Mouse (Mus musculus): ENCODE results near the gene Slc25a34.

Gene Slc25a34

DNA sequence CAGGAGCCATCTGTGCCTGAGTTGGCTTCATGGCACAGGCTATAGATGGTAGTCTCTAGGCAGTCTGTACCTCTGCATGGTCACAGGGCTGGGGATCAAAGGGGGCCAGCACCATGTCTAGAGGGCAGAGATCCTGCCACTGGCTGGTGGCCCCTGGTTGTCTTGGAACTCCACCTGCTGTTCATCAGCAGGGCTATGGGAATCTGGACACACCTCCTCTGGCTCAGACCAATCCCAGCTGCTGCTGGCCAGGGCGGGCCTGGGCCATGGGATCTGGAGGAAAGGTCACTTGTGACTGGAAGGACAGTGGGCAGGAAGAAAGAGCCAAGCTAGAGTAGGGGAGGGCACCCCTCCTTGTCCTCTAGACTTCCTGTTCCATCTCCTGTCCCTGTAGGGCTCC lies at the start of gene Slc25a34:
Slc25a34 (minus strand) TSS at position 156 of the 400 bp plus-strand sequence.
- TF ChIP-seq GATA4 (IDR thresholded peaks at IDR 0.05; ENCODE audit: insufficient replicate concordance, low read length): no peak

DNA sequence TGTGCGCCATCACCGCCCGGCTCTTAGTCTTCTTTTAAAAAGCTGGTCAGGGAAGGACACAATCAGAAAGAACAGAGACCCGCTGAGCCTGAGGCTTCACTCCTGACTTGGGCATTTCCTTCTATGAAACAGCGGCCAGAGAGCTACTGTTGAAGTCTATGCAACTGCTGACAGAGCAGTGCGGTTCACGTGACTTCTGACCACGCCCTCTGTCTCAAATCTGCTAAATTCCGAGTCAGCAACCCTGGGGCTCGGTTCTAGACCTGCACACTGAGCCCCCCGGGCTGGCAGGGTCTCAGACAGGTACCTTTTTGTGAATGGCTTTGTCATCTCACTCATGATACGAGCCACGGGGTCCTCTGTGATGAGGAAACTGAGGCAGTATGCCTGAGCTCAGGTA lies 48.7 kb upstream of the Slc25a34 start:
- TF ChIP-seq GATA4 (IDR thresholded peaks at IDR 0.05; ENCODE audit: insufficient replicate concordance, low read length): no peak

DNA sequence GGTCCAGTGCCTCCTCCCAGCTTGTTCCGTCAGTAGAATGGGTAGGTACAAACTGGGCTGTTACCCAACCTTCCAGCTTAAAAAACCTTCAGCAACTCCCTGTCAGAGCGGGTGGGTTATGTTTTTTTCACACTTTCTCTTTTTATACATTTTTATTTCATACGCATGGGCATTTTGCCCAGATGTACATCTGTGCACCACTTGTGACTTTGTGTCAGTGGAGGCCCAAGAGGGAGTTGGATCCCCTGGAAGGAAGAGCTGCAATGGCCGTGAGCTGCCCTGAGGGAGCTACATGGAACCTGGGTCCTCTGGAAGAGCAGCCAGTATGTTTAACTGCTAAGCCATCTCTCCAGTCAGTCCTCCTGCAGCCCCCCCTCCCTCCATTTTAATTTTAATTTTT lies 47.8 kb upstream of the Slc25a34 start:
- TF ChIP-seq GATA4 (IDR thresholded peaks at IDR 0.05; ENCODE audit: insufficient replicate concordance, low read length): no peak

DNA sequence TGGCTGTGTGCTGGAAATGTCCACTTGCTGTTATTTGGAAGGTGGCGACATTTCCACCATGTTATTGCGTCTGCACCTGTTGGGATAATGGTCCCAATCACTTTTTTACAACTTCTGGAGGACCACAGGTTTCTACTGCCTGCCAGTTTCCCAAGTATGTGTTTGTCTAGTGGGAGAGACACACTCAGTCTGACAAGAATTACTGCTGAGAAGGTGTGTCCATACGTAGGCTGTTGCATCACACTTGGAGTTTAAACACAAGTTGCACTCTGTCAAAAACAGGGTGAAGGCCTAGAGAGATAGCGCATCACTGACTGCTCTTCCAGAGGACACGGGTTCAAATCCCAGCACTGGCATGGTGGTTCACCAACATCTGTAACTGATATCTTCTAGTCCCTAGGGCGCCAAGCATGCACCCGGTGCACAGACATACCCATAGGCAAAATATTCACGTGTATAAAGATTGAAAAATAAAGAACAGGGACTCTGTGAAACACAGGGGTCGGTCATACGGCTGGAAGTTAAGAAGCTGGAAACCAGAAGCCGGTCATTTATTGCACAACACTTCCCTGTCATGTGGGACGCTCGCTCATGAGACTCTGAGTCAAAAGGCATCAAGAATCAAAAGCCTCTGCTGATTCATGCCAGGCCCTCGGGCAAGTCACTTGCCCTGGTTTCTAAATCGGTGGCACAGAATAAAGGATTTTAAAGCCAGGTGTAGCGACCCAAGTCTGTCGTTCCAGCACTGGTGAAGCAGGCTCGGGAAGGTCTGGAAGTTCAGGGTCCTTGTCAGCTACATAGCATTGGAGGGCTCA lies 46.5 kb upstream of the Slc25a34 start:
- no peak for TF ChIP-seq GATA4 (IDR thresholded peaks at IDR 0.05; ENCODE audit: insufficient replicate concordance, low read length)

DNA sequence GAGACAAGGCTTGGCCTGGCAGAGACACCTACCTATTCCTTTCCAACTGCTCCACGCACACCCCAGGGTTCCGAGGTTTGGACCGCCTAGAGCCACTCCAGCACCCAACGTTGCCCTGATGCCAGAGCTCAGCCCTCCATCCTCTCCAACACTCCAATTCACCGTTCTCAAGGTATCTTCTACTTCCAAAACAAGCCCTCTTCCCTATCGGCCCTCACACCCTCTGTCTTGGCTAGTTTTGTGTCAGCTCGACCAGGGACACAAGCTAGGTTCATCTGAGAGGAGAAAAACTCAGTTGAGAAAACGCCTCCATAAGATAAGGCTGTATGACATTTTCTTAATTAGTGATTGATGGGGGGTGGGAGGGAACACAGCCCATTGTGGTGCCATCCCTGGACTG lies 41.2 kb upstream of the Slc25a34 start, which contains the start of gene Plekhm2:
Plekhm2 (minus strand) TSS at position 101 of the 400 bp plus-strand sequence.
- TF ChIP-seq GATA4 (IDR thresholded peaks at IDR 0.05; ENCODE audit: insufficient replicate concordance, low read length): no peak

DNA sequence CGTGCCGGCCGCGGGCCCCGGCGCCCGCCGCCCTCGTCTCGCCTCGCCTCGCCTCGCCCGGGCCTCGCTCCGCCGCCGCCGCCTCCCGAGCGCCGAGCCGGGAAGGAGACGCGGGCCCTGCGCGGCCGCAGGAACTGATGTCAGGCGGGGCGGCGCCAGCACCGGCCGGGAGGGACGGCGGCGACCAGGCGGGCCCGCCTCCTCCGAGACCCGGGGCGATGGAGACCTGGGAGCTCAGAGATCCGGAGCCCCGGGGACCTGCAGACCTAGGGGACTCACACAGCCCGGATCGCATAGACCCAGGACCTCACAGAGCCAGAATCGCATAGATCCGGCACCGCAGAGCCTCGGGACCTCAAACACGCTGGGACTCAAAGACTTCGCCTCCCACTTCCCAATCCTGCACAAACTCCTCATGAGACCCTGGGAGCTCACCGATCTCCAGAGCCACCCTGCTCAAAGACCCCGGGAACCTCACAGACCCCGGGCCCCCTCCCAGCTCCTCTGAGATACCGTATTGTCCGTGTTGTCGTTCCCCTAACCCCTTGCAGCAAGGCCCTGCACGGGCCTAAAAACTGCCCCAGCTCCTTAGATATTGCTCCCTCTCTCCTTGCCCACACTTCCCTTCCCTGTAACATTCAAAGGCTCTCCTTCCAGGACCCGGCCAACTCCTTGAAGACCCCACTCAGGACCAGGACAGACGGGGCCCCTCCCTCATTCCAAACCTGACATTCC lies 40.6 kb upstream of the Slc25a34 start:
- no peak for TF ChIP-seq GATA4 (IDR thresholded peaks at IDR 0.05; ENCODE audit: insufficient replicate concordance, low read length)

DNA sequence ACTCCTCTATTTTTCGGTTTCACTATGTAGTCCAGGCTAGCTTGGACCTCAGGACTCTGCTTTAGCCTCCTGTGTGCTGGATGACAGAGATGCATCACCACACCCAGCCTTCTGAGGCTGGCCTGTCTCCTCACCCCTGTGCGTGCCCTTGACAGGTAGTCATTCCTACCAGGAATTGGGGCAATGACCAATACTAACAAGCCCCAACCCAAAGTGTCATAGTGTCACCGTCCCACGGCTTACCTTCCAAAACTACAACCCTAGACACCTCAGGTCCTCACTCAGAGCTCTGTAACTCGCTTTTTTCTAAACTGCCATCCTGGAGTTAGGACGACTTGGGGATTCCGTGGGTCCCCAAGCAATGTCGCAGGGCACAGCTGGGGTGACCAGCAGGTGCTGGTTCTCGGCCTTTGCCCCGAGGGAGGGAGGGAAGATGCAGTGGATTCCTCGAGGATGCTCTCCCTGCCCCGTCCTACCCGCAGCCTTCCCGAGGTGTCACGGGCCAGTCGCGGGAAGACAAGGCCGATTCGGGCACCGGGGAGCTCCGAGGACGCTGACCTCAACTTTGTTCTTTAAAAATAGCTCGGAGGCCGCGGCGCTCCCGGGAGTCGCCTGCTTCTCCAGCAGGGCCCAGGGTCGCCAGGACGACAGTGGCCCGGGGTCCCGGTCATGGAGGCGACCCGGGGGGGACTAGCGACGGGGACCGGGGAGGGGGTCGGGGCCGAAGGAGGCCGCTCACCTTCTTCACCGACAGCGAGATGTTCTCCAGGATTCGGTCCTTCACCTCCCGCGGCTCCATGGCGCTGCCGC lies 39.7 kb upstream of the Slc25a34 start:
- TF ChIP-seq GATA4 (IDR thresholded peaks at IDR 0.05; ENCODE audit: insufficient replicate concordance, low read length): no peak

DNA sequence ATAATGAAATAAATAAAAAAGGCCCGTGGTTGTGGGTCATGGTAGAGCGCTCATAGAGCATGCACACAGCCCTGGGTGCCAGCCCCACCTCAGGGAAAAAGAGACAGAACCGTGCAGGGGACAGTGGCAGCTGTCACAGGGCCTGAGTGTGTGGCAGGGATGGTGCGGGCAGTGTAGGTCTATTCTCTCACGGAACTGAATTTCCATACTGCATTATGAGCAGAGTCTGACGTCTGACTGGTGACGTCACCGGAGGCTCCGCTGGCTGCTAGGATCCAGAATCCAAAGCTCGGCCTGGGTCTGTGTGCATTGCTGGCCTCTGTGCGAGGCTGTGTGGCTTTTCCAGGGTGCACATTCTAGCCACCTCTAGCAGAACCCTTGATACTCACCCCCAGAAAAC lies 37.3 kb upstream of the Slc25a34 start:
- no peak for TF ChIP-seq GATA4 (IDR thresholded peaks at IDR 0.05; ENCODE audit: insufficient replicate concordance, low read length)

DNA sequence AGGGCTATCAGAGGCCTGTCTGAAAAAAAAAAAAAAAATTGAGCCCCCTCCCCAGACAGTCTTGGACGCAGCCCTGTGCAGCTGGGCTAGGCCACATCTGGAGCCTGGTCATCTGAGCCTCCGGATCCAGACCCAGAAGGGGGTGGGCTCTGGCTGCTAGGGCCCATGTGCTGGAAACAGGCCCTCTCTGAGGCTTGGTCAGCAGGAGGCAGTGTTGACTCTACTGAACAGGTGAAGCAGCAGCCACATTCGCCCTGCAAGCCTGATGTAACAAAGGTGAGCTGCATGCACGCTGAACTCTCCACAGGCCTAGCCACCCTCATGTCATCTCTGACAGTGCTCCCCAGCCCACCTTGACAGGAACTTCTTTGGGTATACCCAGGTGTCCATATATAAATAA lies 36.1 kb upstream of the Slc25a34 start:
- TF ChIP-seq GATA4 (IDR thresholded peaks at IDR 0.05; ENCODE audit: insufficient replicate concordance, low read length): no peak

DNA sequence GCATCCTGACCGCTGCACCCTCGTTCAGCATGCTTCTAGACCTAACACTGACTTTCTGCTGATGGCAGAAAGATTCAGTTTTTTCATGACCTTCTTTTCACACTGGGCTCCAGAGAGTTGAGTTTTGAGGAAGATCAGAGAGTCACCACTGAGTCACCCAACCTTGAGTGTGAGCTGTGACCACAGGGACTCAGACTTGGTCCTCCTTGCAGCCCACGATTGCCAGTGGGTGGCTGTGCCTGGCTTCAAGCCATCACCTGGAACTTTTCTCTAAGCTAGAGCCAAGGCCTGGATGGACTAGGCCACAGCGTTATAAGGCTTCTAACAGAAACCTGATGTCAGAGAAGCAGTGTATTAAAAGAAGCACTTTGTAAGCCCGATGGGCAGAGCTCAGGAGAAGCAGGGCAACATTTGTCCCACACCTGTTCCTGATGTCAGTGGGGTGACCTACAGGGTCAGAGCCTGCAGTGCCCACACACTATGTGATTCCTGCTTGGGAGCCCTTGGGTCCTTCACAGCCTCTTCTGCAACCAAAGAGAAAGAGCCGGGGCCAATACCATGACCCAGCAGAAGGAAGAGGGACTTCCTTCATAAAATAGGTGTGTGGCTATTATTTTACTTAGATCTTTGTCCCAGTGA lies 35.3 kb upstream of the Slc25a34 start:
- no peak for TF ChIP-seq GATA4 (IDR thresholded peaks at IDR 0.05; ENCODE audit: insufficient replicate concordance, low read length)

DNA sequence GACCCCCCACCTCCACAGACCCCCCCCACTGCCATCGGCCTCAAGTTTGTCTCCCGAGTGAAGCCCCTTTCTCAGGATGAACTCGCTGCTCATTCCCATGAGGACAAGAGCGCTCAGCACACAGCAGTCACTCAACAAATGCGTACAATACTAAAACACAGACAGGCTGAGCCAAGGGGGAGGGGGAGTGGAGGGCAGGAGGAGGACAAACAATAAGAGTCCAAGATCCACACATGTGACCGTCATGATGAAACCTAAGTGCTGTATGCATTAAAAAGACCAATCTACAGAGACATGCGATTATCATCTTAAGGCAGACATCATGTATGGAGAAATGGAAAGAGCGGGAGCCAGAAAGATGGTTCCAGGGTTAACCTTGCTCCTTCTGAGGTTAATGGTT lies 33.3 kb upstream of the Slc25a34 start:
- TF ChIP-seq GATA4 (IDR thresholded peaks at IDR 0.05; ENCODE audit: insufficient replicate concordance, low read length): no peak

DNA sequence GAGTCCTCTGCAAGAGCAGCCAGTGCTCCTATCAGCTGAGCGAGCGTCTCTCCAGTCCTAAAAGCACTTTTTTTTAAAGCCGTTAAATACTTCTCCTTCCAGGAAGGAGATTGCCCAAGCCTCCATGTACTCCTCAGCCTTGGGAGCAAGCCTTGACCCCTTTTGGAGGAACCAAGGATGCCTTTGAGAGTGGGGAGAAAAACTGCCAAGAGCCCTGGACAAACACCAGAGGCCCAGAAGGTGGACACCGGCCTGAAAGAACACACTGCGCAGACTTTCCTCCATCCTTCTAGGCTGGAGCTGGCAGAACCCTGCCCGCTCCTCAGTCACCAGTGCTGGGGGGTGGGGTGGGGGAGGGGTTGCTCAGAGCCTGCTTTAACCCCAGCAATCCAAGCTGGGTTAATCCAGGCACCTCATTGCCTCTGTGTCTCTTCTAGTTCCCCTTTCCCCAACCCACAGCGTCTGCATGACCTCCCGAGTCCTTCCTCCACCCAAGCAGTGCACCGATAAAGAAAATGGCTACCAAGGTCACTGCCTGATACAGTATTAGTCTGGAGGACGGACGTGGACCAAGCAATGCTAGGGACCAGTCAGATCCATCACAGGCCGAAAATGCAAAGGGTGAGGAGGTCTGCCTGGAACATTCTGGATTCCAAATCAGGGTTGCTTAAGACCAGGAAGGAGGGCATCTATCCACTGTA lies 32.4 kb upstream of the Slc25a34 start:
- no peak for TF ChIP-seq GATA4 (IDR thresholded peaks at IDR 0.05; ENCODE audit: insufficient replicate concordance, low read length)

DNA sequence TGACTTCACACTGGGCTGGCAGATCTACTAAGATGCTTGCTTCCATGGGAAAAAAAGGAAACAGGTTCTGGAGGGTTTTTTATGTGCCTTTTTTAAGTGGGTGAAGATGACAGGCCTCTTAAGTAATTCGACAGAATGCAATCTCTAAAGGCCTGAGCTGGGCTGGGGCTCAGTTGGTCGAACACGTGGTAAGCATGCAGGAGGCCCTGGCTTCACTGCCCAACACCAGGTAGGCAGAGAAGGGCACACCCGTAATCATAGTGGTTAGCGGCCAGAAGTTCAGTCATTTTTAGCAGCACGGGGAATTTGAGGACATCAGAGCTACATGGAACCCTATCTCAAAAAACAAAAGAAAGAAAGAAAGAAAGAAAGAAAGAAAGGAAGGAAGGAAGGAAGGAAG lies 30.9 kb upstream of the Slc25a34 start:
- no peak for TF ChIP-seq GATA4 (IDR thresholded peaks at IDR 0.05; ENCODE audit: insufficient replicate concordance, low read length)

DNA sequence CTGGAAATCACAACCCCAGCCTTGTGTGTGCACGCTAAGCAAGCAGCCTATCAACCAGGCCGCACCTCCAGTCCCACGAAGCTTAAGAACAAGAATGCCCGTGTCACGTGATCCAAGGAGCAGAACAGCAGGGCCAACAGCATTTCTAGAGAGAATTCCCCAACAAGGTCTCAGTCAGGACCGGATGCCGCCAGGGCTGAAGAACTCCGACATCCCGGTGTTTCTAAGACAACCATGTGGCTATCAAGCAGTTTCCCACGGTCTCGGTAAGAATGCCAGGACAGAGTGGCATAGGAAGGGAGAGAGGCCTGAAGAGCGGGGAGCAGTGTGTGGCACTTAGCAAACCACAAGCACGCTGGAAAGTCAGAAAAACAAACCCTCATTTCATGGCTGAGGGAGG lies 30.2 kb upstream of the Slc25a34 start:
- no peak for TF ChIP-seq GATA4 (IDR thresholded peaks at IDR 0.05; ENCODE audit: insufficient replicate concordance, low read length)
